Mouse (Mus musculus) neural tube, embryonic 11.5 days (tissue): ENCODE measurements at regions not wholly inside any gene's neighbourhood (a gene's known extent, or its start where the extent isn't known, plus 50 kb on each side); places are given as distances from the start of the nearest gene placed in this dataset.

Source experiments
- ATAC-seq: fragments of 200-750 bp; cut with Nextera tagmentation; 2 replicates; pipeline ENCODE4 v1.8.0; 2017; ENCODE audit warnings: moderate number of reproducible peaks, mild to moderate bottlenecking, moderate TSS enrichment, moderate library complexity; ENCODE audit not compliant: insufficient read depth, low FRiP score, low TSS enrichment
- DNase-seq: peaks from one replicate; pipeline ENCODE4 v3.0.0-alpha.2; 2015; ENCODE audit warnings: low spot score
- H3K27ac ChIP-seq: fragments of 300-500 bp; sonication (generic); 2 replicates; pipeline ENCODE4 v1.5.1; 2014; ENCODE audit warnings: low read depth, mild to moderate bottlenecking, low read length
- H3K27me3 ChIP-seq: fragments of 300-500 bp; sonication (generic); 2 replicates; pipeline ENCODE4 v1.6.1; 2014; ENCODE audit warnings: mild to moderate bottlenecking, low read length, mixed read lengths; ENCODE audit not compliant: control insufficient read depth, insufficient read depth
- H3K36me3 ChIP-seq: fragments of 300-500 bp; sonication (generic); 2 replicates; pipeline ENCODE4 v1.6.1; 2014; ENCODE audit warnings: mild to moderate bottlenecking, low read length, moderate library complexity, mixed read lengths; ENCODE audit not compliant: control insufficient read depth, insufficient read depth
- H3K4me1 ChIP-seq: fragments of 300-500 bp; sonication (generic); 2 replicates; pipeline ENCODE4 v1.6.1; 2014; ENCODE audit warnings: low read length, mixed read lengths; ENCODE audit not compliant: control insufficient read depth, insufficient read depth
- H3K4me2 ChIP-seq: fragments of 300-500 bp; sonication (generic); 2 replicates; pipeline ENCODE4 v1.6.1; 2014; ENCODE audit warnings: low read depth, mild to moderate bottlenecking, moderate library complexity
- H3K4me3 ChIP-seq: fragments of 300-500 bp; sonication (generic); 2 replicates; pipeline ENCODE4 v1.5.1; 2014; ENCODE audit warnings: low read depth, low read length
- H3K9ac ChIP-seq: fragments of 300-500 bp; sonication (generic); 2 replicates; pipeline ENCODE4 v1.6.1; 2014; ENCODE audit warnings: mild to moderate bottlenecking, low read length
- H3K9me3 ChIP-seq: fragments of 300-500 bp; sonication (generic); 2 replicates; pipeline ENCODE4 v1.6.1; 2016; ENCODE audit warnings: low read length; ENCODE audit not compliant: control insufficient read depth
- WGBS: fragments of 180-500 bp; shearing (Covaris S2); extraction: QIAGEN DNeasy Blood & Tissue Kit; methylation state at CpG from one replicate; pipeline ENCODE4 v1.1.7; 2014; 5-methylcytosine and 5-hydroxymethylcytosine counted together

GRCm38 (mm10) chr15:21836110-21836509, 712.7 kb upstream of the Cdh18 start:
- no peaks in the 10 kb centered on the region for H3K27me3 ChIP-seq
- no peak overlapping the region for H3K27ac ChIP-seq
- H3K9me3 ChIP-seq, result no peaks in the 10 kb centered on the region
- ATAC-seq (no peak), DNase-seq (no peak)
- WGBS, result 86% methylated on average over 5 of the region's 5 CpGs
- no peak overlapping the region for H3K4me2 ChIP-seq
- no peaks in the 10 kb centered on the region for H3K36me3 ChIP-seq
- H3K4me1 ChIP-seq, result no peaks in the 10 kb centered on the region
- no peak overlapping the region for H3K9ac ChIP-seq
- H3K4me3 ChIP-seq, result no peak overlapping the region

GRCm38 (mm10) chr15:21858540-21858939, 690.3 kb upstream of the Cdh18 start:
- no peak overlapping the region for H3K27ac ChIP-seq
- WGBS, result 85% methylated on average over 7 of the region's 7 CpGs
- H3K36me3 ChIP-seq, result no peaks in the 10 kb centered on the region
- no peak overlapping the region for H3K9ac ChIP-seq
- no peak overlapping the region for H3K4me2 ChIP-seq
- no peaks in the 10 kb centered on the region for H3K9me3 ChIP-seq
- ATAC-seq (no peak), DNase-seq (no peak)
- H3K4me1 ChIP-seq, result no peaks in the 10 kb centered on the region
- no peak overlapping the region for H3K4me3 ChIP-seq
- H3K27me3 ChIP-seq, result no peaks in the 10 kb centered on the region

GRCm38 (mm10) chr15:21885181-21885580, 663.6 kb upstream of the Cdh18 start:
- Histone ChIP-seq H3K27me3 (no peaks in the 10 kb centered on the region), H3K27ac (no peak overlapping the region), H3K9ac (no peak overlapping the region), H3K4me2 (no peak overlapping the region), H3K4me3 (no peak overlapping the region), H3K36me3 (no peaks in the 10 kb centered on the region; the same call in 1 of the 2 replicates), H3K9me3 (no peaks in the 10 kb centered on the region), H3K4me1 (no peaks in the 10 kb centered on the region)
- WGBS, result 29% methylated on average over 2 of the region's 2 CpGs
- no peak for ATAC-seq
- DNase-seq, result peak; percentile 74
